Mouse (Mus musculus) layer of hippocampus, adult 8-10 months (tissue): ENCODE measurements at regions not wholly inside any gene's neighbourhood (a gene's known extent, or its start where the extent isn't known, plus 50 kb on each side); places are given as distances from the start of the nearest gene placed in this dataset.

ENCODE experiments used
- DNase-seq, 2 experiments: peaks; one replicate each; pipeline ENCODE4 v3.0.0; 2022; ENCODE audit warnings: low spot score in 2 of 2

- DNase-seq, result no peak
These were observed 146.5 kb upstream of the Jag1 start for GRCm38 (mm10) chr2:137262911-137263310.

GRCm38 (mm10) chr2:137257847-137258515 lies 141.5 kb upstream of the Jag1 start:
- no peak for DNase-seq

GRCm38 (mm10) chr2:137247931-137248330 lies 131.5 kb upstream of the Jag1 start:
- no peak for DNase-seq

GRCm38 (mm10) chr2:137244370-137244769 lies 127.9 kb upstream of the Jag1 start:
- DNase-seq, result no peak

- DNase-seq, result no peak
These were observed 127.5 kb upstream of the Jag1 start for GRCm38 (mm10) chr2:137243914-137244313.

- no peak for DNase-seq
These were observed 120.5 kb upstream of the Jag1 start for GRCm38 (mm10) chr2:137236961-137237360.

- no peak for DNase-seq
These were observed 117.5 kb upstream of the Jag1 start for GRCm38 (mm10) chr2:137233936-137234335.

GRCm38 (mm10) chr2:137231161-137231560 lies 114.7 kb upstream of the Jag1 start:
- DNase-seq, result no peak

- DNase-seq, result no peak
These were observed 113.1 kb upstream of the Jag1 start for GRCm38 (mm10) chr2:137229422-137230069.

GRCm38 (mm10) chr2:137227495-137227894 lies 111.1 kb upstream of the Jag1 start:
- DNase-seq, result no peak

GRCm38 (mm10) chr2:137224702-137225552 lies 108.5 kb upstream of the Jag1 start:
- no peak for DNase-seq

- DNase-seq, result no peak
These were observed 99.3 kb upstream of the Jag1 start for GRCm38 (mm10) chr2:137215697-137216096.

- DNase-seq, result no peak
These were observed 91.4 kb upstream of the Jag1 start for GRCm38 (mm10) chr2:137207846-137208245.

GRCm38 (mm10) chr2:137204274-137204850 lies 87.9 kb upstream of the Jag1 start:
- DNase-seq, result no peak

- DNase-seq, result no peak
These were observed 83.7 kb upstream of the Jag1 start for GRCm38 (mm10) chr2:137200101-137200500.

GRCm38 (mm10) chr2:137192183-137192582 lies 75.7 kb upstream of the Jag1 start:
- DNase-seq, result no peak

GRCm38 (mm10) chr2:137169176-137169575 lies 52.7 kb upstream of the Jag1 start:
- DNase-seq, result no peak

GRCm38 (mm10) chr2:137168626-137169025 lies 52.2 kb upstream of the Jag1 start:
- no peak for DNase-seq
